Mouse (Mus musculus) hindbrain, embryonic 13.5 days (tissue): Measurements from ENCODE around the gene Itih3. TPM values are rescaled to one million over a fixed set of nuclear protein-coding genes. Genes with fewer than 3 reads are reported as not detected.
A peak's percentile ranks its signal among the peaks of the same experiment; 100 is the strongest.

Experiments used
- ATAC-seq: fragments of 200-750 bp; cut with Nextera tagmentation; 2 replicates; pipeline ENCODE4 v1.8.0; 2017; ENCODE audit warnings: moderate TSS enrichment; ENCODE audit not compliant: low FRiP score
- H3K27ac ChIP-seq: fragments of 300-500 bp; sonication (generic); 2 replicates; pipeline ENCODE4 v1.5.1; 2015; ENCODE audit warnings: inconsistent platforms, mild to moderate bottlenecking, moderate library complexity
- H3K27me3 ChIP-seq: fragments of 300-500 bp; sonication (generic); 2 replicates; pipeline ENCODE4 v1.6.1; 2015; ENCODE audit warnings: mild to moderate bottlenecking, inconsistent platforms
- H3K36me3 ChIP-seq: fragments of 300-500 bp; sonication (generic); 2 replicates; pipeline ENCODE4 v1.6.1; 2015; ENCODE audit warnings: mild to moderate bottlenecking, inconsistent platforms
- H3K4me1 ChIP-seq: fragments of 300-500 bp; sonication (generic); replicated peaks from 2 replicates; pipeline ENCODE4 v1.6.1; 2015; ENCODE audit warnings: inconsistent platforms
- H3K4me2 ChIP-seq: fragments of 300-500 bp; sonication (generic); 2 replicates; pipeline ENCODE4 v1.6.1; 2015; ENCODE audit warnings: inconsistent platforms, mild to moderate bottlenecking, moderate library complexity
- H3K4me3 ChIP-seq: fragments of 300-500 bp; sonication (generic); 2 replicates; pipeline ENCODE4 v1.5.1; 2015; ENCODE audit warnings: mild to moderate bottlenecking, inconsistent platforms
- H3K9ac ChIP-seq: fragments of 300-500 bp; sonication (generic); 2 replicates; pipeline ENCODE4 v1.6.1; 2015; ENCODE audit warnings: mild to moderate bottlenecking, inconsistent platforms
- H3K9me3 ChIP-seq: fragments of 300-500 bp; sonication (generic); 2 replicates; pipeline ENCODE4 v1.6.1; 2016; ENCODE audit warnings: inconsistent platforms
- WGBS: fragments of 180-500 bp; shearing (Covaris S2); methylation state at CpG from one replicate; pipeline ENCODE4 v1.1.7; 2015; 5-methylcytosine and 5-hydroxymethylcytosine counted together
- polyA plus RNA-seq: library from polyadenylated mRNA; unstranded; fragments of >200 nt; fragmentation: Nextera tagmentation; extraction: Ambion mirVana; gene quantifications from 2 replicates; pipeline ENCODE4 v1.2.1, GENCODE M21; 2015

Itih3 gene
- polyA plus RNA-seq, result 1.0 and 1.3 TPM in 2 replicates

- WGBS, result 70% methylated on average over 6 of the region's 6 CpGs
- Histone ChIP-seq H3K4me1 (peaks cover 11% of the 10 kb centered on the region; the same call in 1 of the 2 replicates), H3K9ac (0 out of 2 replicates have a peak within 1 kb of the TSS, but pooled peaks have one; percentile 24), H3K36me3 (no peaks in the 10 kb centered on the region), H3K4me3 (no peak within 1 kb of the TSS), H3K27ac (no peak within 1 kb of the TSS), H3K27me3 (no peaks in the 10 kb centered on the region), H3K9me3 (no peaks in the 10 kb centered on the region), H3K4me2 (no peak within 1 kb of the TSS)
- ATAC-seq, result no peak
These were observed at the start of gene Itih3 for GRCm38 (mm10) chr14:30923375-30924105. Gene Itih3 (minus strand): TSS chr14:30923760.

DNA sequence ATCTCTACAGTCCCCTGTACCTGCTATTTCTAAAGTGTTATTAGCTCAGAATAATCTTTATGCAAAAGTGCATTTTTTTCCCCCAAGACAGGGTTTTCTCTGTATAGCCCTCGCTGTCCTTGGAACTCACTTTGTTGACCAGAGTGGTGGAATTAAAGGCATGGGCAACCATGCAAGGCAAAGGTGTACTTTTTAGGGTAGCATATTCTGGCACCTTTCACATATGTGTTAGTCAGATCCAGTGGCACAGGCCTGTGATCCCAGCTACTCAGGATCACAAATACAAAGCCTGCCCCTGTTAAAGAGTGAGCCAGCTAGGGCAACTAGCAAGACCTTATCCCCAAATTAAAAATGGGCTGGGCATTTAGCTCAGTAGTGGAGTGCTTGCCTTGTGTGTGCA, 36.8 kb upstream of the Itih3 start:
- Histone ChIP-seq H3K27me3 (no peaks in the 10 kb centered on the region), H3K4me1 (no peaks in the 10 kb centered on the region), H3K4me3 (no peak overlapping the region), H3K36me3 (peaks cover 47% of the 10 kb centered on the region), H3K9ac (no peak overlapping the region), H3K4me2 (no peak overlapping the region), H3K9me3 (no peaks in the 10 kb centered on the region), H3K27ac (no peak overlapping the region)
- no peak for ATAC-seq
- WGBS, result 94% methylated on average over 1 of the region's 1 CpGs

- no peak overlapping the region for H3K4me2 ChIP-seq
- no peak overlapping the region for H3K9ac ChIP-seq
- no peak for ATAC-seq
- no peak overlapping the region for H3K4me3 ChIP-seq
- H3K27me3 ChIP-seq, result no peaks in the 10 kb centered on the region
- H3K9me3 ChIP-seq, result no peaks in the 10 kb centered on the region
- no peaks in the 10 kb centered on the region for H3K4me1 ChIP-seq
- WGBS, result 93% methylated on average over 4 of the region's 4 CpGs
- H3K27ac ChIP-seq, result no peak overlapping the region
- peaks cover 52% of the 10 kb centered on the region for H3K36me3 ChIP-seq
These were observed 35.5 kb upstream of the Itih3 start for GRCm38 (mm10) chr14:30959031-30959430.

DNA sequence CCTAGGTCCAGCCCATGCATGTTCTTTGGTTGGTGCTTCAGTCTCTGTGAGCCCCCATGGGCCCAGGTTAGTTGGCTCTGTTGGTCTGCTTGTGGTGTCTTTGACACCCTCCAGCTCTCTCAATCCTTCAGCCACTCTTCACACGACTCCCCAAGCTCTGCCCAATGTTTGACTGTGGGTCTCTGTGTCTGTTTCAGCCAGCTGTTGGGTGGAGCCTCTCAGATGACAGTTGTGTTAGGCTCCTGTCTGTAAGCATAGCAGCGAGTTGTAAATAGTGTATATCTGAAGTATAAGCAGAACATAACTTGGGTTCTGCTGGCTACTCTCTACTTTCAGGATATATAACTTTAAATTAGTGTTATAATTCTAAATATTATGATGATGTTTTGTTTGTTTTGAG, 35.0 kb upstream of the Itih3 start:
- Histone ChIP-seq H3K9ac (no peak overlapping the region), H3K36me3 (peaks cover 54% of the 10 kb centered on the region), H3K4me2 (no peak overlapping the region), H3K27ac (no peak overlapping the region), H3K4me1 (no peaks in the 10 kb centered on the region), H3K27me3 (no peaks in the 10 kb centered on the region), H3K4me3 (no peak overlapping the region), H3K9me3 (no peaks in the 10 kb centered on the region)
- WGBS, result 89% methylated on average over 2 of the region's 2 CpGs
- ATAC-seq, result no peak

DNA sequence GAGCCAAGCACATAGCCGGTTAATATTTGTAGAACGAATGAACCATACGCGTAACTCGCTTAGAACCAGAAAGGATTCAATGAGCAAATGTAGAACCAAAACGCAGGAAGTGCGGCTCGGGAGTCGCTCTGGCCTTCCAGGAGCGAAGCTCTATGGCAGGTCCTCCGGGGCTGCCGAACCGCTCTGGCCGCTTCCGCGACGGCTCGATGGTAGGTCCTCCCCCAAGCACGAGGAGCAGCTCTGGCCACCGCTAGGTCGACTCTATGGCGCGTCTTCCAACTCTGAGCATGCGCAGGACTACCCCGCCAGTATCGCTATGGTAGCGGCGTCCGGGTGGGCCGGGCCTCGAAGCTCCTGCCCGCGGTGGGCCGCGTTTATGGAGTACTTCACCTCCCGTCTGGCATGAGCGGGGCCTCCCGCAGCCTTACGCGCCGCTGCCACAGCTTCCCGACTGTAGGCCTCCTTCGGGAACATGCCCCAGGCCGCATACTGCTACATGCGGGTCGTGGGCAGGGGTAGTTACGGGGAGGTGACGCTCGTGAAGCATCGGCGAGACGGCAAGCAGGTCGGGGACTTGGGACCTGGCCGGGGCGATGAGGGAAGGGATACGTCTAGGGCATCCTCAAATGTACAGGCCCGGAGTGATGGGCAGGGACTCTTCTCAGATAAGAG, 27.7 kb upstream of the Itih3 start, which contains the start of gene Nek4:
Nek4 (plus strand) TSS at position 224 of the 672 bp plus-strand sequence.
- H3K9me3 ChIP-seq, result no peaks in the 10 kb centered on the region
- H3K36me3 ChIP-seq, result peaks cover 19% of the 10 kb centered on the region
- H3K27me3 ChIP-seq, result peaks cover 12% of the 10 kb centered on the region
- peaks cover 12% of the 10 kb centered on the region for H3K4me1 ChIP-seq
- peak within 1 kb of the TSS; percentile 89 for H3K9ac ChIP-seq
- H3K27ac ChIP-seq, result peak within 1 kb of the TSS; percentile 81
- WGBS, result under 1% methylated on average over 57 of the region's 57 CpGs
- ATAC-seq, result peak; percentile 99
- peak within 1 kb of the TSS; percentile 73 for H3K4me2 ChIP-seq
- peak within 1 kb of the TSS; percentile 77 for H3K4me3 ChIP-seq

GRCm38 (mm10) chr14:30949986-30950385, 26.4 kb upstream of the Itih3 start:
- ATAC-seq, result no peak
- Histone ChIP-seq H3K27me3 (peaks cover 12% of the 10 kb centered on the region), H3K4me3 (no peak overlapping the region), H3K27ac (no peak overlapping the region), H3K9me3 (no peaks in the 10 kb centered on the region), H3K9ac (no peak overlapping the region), H3K36me3 (peaks cover 9% of the 10 kb centered on the region; the same call in 1 of the 2 replicates), H3K4me1 (peaks cover 12% of the 10 kb centered on the region), H3K4me2 (no peak overlapping the region)
- WGBS, result 96% methylated on average over 10 of the region's 10 CpGs

GRCm38 (mm10) chr14:30944745-30945144, 21.2 kb upstream of the Itih3 start:
- Histone ChIP-seq H3K4me1 (no peaks in the 10 kb centered on the region), H3K9me3 (no peaks in the 10 kb centered on the region), H3K27me3 (peaks cover 12% of the 10 kb centered on the region), H3K27ac (no peak overlapping the region), H3K36me3 (no peaks in the 10 kb centered on the region), H3K4me2 (no peak overlapping the region), H3K4me3 (no peak overlapping the region), H3K9ac (no peak overlapping the region)
- 84% methylated on average over 2 of the region's 2 CpGs for WGBS
- no peak for ATAC-seq

DNA sequence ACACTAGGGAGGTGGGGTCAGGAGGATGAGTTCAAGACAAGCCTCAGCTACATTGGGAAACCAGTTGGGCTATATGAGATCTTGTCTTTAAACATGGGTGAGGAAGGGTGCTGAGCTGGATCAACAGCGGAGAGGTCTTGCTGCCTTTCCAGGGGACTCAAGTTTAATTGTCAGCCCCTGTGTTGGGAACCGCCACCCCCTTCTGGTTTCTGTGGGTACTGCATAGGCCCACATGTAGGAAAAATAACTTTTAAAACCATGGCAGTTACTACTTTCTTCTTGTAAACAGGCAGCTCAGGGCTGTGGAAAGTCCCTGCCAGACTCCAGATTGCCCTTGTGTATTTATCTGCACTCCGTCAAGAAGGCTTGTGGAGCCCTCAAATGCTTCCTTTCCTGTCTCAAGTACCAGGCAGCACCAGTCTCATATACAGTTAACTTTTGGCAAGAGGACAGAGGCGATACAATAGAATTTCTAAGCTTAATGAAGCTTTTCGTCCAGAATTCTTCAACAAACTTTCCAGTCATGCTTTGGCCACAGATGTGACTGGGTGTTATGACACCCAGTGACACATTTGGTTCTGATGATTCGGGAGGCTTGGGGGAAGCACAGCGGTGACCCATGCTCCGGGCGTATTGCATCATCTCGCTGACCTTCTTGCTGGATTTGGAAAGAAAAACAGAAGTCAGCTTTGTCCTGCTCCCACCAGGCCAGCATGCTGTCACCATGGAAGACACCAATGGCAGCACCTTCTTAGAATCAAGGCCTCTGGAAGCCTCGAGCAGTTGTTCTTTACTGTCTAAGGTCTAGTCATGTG, 20.5 kb upstream of the Itih3 start:
- WGBS, result 69% methylated on average over 11 of the region's 11 CpGs
- Histone ChIP-seq H3K4me3 (no peak overlapping the region), H3K27me3 (peaks cover 12% of the 10 kb centered on the region), H3K9me3 (no peaks in the 10 kb centered on the region), H3K27ac (no peak overlapping the region), H3K4me2 (no peak overlapping the region), H3K9ac (no peak overlapping the region), H3K4me1 (no peaks in the 10 kb centered on the region), H3K36me3 (no peaks in the 10 kb centered on the region)
- ATAC-seq, result no peak

DNA sequence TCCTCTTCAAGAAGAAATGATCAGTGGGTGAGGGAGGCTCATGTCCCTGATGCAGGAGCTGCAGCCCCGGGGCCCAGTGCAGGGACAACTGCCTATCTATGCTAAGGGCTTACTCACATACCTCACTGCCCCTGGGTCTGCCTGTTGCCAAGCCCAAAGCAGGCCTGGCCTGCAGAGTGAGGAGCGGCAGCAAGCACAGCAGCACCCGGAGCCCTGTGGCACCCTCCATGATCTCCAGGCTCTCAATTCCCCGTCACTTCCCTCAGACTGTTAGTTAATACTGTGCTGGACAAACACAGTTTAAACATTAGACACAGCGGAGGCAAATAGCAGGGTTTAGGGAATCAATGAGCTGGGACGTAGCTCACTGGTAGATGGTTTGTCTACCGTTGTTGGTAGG, 19.5 kb upstream of the Itih3 start, which contains the start of gene Itih1:
Itih1 (minus strand) TSS at position 252 of the 400 bp plus-strand sequence.
- WGBS, result 88% methylated on average over 7 of the region's 7 CpGs
- H3K36me3 ChIP-seq, result no peaks in the 10 kb centered on the region
- H3K27me3 ChIP-seq, result peaks cover 5% of the 10 kb centered on the region
- H3K4me3 ChIP-seq, result no peak within 1 kb of the TSS
- no peaks in the 10 kb centered on the region for H3K9me3 ChIP-seq
- no peak within 1 kb of the TSS for H3K27ac ChIP-seq
- no peak within 1 kb of the TSS for H3K4me2 ChIP-seq
- H3K9ac ChIP-seq, result no peak within 1 kb of the TSS
- H3K4me1 ChIP-seq, result no peaks in the 10 kb centered on the region
- no peak for ATAC-seq

DNA sequence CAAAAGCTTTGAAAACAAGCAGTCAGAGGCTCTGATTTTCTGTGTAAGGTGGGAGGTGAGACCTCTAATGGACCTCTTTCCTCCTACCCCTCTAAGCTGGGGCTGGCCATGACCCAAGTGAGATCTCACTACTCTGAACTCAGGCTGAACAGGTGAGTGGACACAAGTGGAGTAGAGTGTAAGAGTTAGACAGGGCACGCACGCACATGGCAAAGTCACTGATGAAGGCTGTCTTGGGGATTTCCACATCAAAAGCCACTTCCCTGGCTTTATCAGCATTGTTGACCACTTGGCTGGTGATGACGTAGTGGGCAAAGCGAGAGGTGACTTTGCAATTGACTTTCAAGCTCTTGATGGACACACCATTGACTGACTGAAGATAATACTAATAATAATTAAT, 18.7 kb upstream of the Itih3 start:
- no peaks in the 10 kb centered on the region for H3K9me3 ChIP-seq
- 95% methylated on average over 4 of the region's 4 CpGs for WGBS

GRCm38 (mm10) chr14:30933351-30933750, 9.8 kb upstream of the Itih3 start:
- no peaks in the 10 kb centered on the region for H3K9me3 ChIP-seq
- ATAC-seq, result no peak
- no peak overlapping the region for H3K9ac ChIP-seq
- no peaks in the 10 kb centered on the region for H3K36me3 ChIP-seq
- WGBS, result 90% methylated on average over 9 of the region's 9 CpGs
- H3K27ac ChIP-seq, result no peak overlapping the region
- H3K4me2 ChIP-seq, result no peak overlapping the region
- H3K4me3 ChIP-seq, result no peak overlapping the region
- no peaks in the 10 kb centered on the region for H3K27me3 ChIP-seq
- no peaks in the 10 kb centered on the region for H3K4me1 ChIP-seq

More for the DNA sequence above, 18.7 kb upstream of the Itih3 start:
- Histone ChIP-seq H3K27ac (no peak overlapping the region), H3K4me3 (no peak overlapping the region), H3K9ac (no peak overlapping the region), H3K27me3 (peaks cover 3% of the 10 kb centered on the region; the same call in 1 of the 2 replicates), H3K36me3 (no peaks in the 10 kb centered on the region), H3K4me2 (no peak overlapping the region), H3K4me1 (no peaks in the 10 kb centered on the region)
- no peak for ATAC-seq

- no peaks in the 10 kb centered on the region for H3K9me3 ChIP-seq
- no peaks in the 10 kb centered on the region for H3K4me1 ChIP-seq
- no peak overlapping the region for H3K4me3 ChIP-seq
- WGBS, result 93% methylated on average over 4 of the region's 4 CpGs
- H3K27me3 ChIP-seq, result no peaks in the 10 kb centered on the region
- no peak overlapping the region for H3K9ac ChIP-seq
- H3K36me3 ChIP-seq, result no peaks in the 10 kb centered on the region
- ATAC-seq, result no peak
- no peak overlapping the region for H3K4me2 ChIP-seq
- no peak overlapping the region for H3K27ac ChIP-seq
These were observed 6.8 kb upstream of the Itih3 start for GRCm38 (mm10) chr14:30930386-30930785.
